Mouse (Mus musculus): Measurements from ENCODE around the gene Sh3bp1.
"Not testable (repeated sequence)": the region's sequence is repeated elsewhere in the genome, so short reads cannot be mapped to it uniquely, and the experiment has no call there.

Sh3bp1 gene

GRCm38 (mm10) chr15:78877810-78878390, 21.7 kb upstream of the Sh3bp1 start:
- no peak for DNase-seq (ENCODE audit: low read depth)

- not testable (repeated sequence) for DNase-seq (ENCODE audit: low read depth)
Measured at GRCm38 (mm10) chr15:78878792-78879516, 20.6 kb upstream of the Sh3bp1 start.

GRCm38 (mm10) chr15:78880432-78880831, 19.1 kb upstream of the Sh3bp1 start:
- no peak for DNase-seq (ENCODE audit: low read depth)

- no peak for DNase-seq (ENCODE audit: low read depth)
Measured at GRCm38 (mm10) chr15:78881828-78882227, 17.7 kb upstream of the Sh3bp1 start.

- DNase-seq (ENCODE audit: low read depth) = no peak
Measured at GRCm38 (mm10) chr15:78889401-78889853, 10.1 kb upstream of the Sh3bp1 start.

- no peak for DNase-seq (ENCODE audit: low read depth)
Measured at GRCm38 (mm10) chr15:78892440-78892839, 7.1 kb upstream of the Sh3bp1 start.

GRCm38 (mm10) chr15:78894726-78895125, 4.8 kb upstream of the Sh3bp1 start:
- no peak for DNase-seq (ENCODE audit: low read depth)

GRCm38 (mm10) chr15:78895741-78896140, 3.8 kb upstream of the Sh3bp1 start:
- DNase-seq (ENCODE audit: low read depth) = no peak

- DNase-seq (ENCODE audit: low read depth) = no peak
Measured at GRCm38 (mm10) chr15:78896149-78896548, 3.4 kb upstream of the Sh3bp1 start.

GRCm38 (mm10) chr15:78897488-78897887, 2.1 kb upstream of the Sh3bp1 start:
- no peak for DNase-seq (ENCODE audit: low read depth)

GRCm38 (mm10) chr15:78898507-78899001, 1.0 kb upstream of the Sh3bp1 start:
- DNase-seq (ENCODE audit: low read depth) = no peak

- no peak for DNase-seq (ENCODE audit: low read depth)
Measured at GRCm38 (mm10) chr15:78899409-78899739, 194 bp upstream of the Sh3bp1 start, which contains the start of gene Gm49510. Gm49510 (plus strand) TSS chr15:78899667.

GRCm38 (mm10) chr15:78900585-78901421, 1.2 kb downstream of the Sh3bp1 start:
- no peak for DNase-seq (ENCODE audit: low read depth)

- DNase-seq (ENCODE audit: low read depth) = no peak
Measured at GRCm38 (mm10) chr15:78901422-78901789, 1.8 kb downstream of the Sh3bp1 start.

GRCm38 (mm10) chr15:78903243-78903642, 3.7 kb downstream of the Sh3bp1 start:
- peak; percentile 86 for DNase-seq (ENCODE audit: low read depth)

GRCm38 (mm10) chr15:78908399-78908798, 8.8 kb downstream of the Sh3bp1 start:
- DNase-seq (ENCODE audit: low read depth) = no peak

- no peak for DNase-seq (ENCODE audit: low read depth)
Measured at GRCm38 (mm10) chr15:78908982-78909381, 9.4 kb downstream of the Sh3bp1 start.

- no peak for DNase-seq (ENCODE audit: low read depth)
Measured at GRCm38 (mm10) chr15:78912040-78912439, 12.5 kb downstream of the Sh3bp1 start.

- peak; percentile 97 for DNase-seq (ENCODE audit: low read depth)
Measured at GRCm38 (mm10) chr15:78913632-78914090, 14.1 kb downstream of the Sh3bp1 start, which contains the start of gene Pdxp. Pdxp (plus strand) TSS chr15:78913919.

GRCm38 (mm10) chr15:78914091-78914822, 14.7 kb downstream of the Sh3bp1 start:
- DNase-seq (ENCODE audit: low read depth) = no peak

GRCm38 (mm10) chr15:78914823-78915659, 15.5 kb downstream of the Sh3bp1 start:
- no peak for DNase-seq (ENCODE audit: low read depth)

All from c-Kit-positive CD71-negative TER-119-negative erythroid progenitor cells, embryonic 14.5 days (primary cell).